21 mouse cellular contexts compared by ENCODE assay signal in genomic region chr2:118217993-118218595, GRCm38 (mm10). TPM values are rescaled to one million over a fixed set of nuclear protein-coding genes. Genes with fewer than 3 reads are reported as not detected.
DNase-seq lines count a peak whose midpoint lies in the region; ATAC-seq and TF ChIP-seq lines count a peak whose summit lies in the region.
"Had no signal": no experiment of that assay in that cellular context is flagged by ENCODE, and none has a peak within 500 bp of the region (broad histone marks: within the 10 kb centered on the region; RNA-seq: fewer than 3 reads in every experiment).

No protein-coding gene starts in this region.

- no peak overlapping the region for H3K4me2 ChIP-seq in intestine, embryonic 14.5 days (ENCODE audit: low read length)
- no peak overlapping the region for H3K4me2 ChIP-seq in intestine, embryonic 15.5 days (replicated peaks)
- H3K4me2 ChIP-seq: heart, embryonic 15.5 days; hindbrain, embryonic 15.5 days; limb, embryonic 13.5 days had no signal

- no peaks in the 10 kb centered on the region for H3K36me3 ChIP-seq in intestine, embryonic 14.5 days (ENCODE audit: control insufficient read depth, insufficient read depth, low read length)
- H3K36me3 ChIP-seq in intestine, embryonic 15.5 days: no peaks in the 10 kb centered on the region
- H3K36me3 ChIP-seq in C2C12 (ENCODE audit: control insufficient read depth, insufficient read depth): no peaks in the 10 kb centered on the region
- H3K36me3 ChIP-seq: heart, embryonic 15.5 days; hindbrain, embryonic 15.5 days; limb, embryonic 13.5 days had no signal

- ATAC-seq in intestine, embryonic 14.5 days (replicated peaks; ENCODE audit: low FRiP score, low TSS enrichment, low read depth): no peak
- no peak for ATAC-seq in intestine, embryonic 15.5 days
- ATAC-seq: CD4-positive, CD25-positive, alpha-beta regulatory T cell, adult 4 months; forebrain, postnatal 0 days had no signal

- WGBS in intestine, embryonic 14.5 days: 52% methylated on average over 4 of the region's 4 CpGs
- 42% methylated on average over 4 of the region's 4 CpGs for WGBS in intestine, embryonic 15.5 days

- intact Hi-C loops in left cerebral cortex, postnatal 4 days (cut with DNase I): no loop called here

- H3K9ac ChIP-seq in intestine, embryonic 14.5 days (ENCODE audit: low read length): no peak overlapping the region
- no peak overlapping the region for H3K9ac ChIP-seq in intestine, embryonic 15.5 days
- H3K9ac ChIP-seq: forebrain, postnatal 0 days; heart, embryonic 15.5 days; hindbrain, embryonic 15.5 days; limb, embryonic 13.5 days; liver, embryonic 14.5 days had no signal

- H3ac ChIP-seq in C2C12 (ENCODE audit: control insufficient read depth, insufficient read length, low read depth): no peak overlapping the region

- no peaks in the 10 kb centered on the region for H3K27me3 ChIP-seq in intestine, embryonic 14.5 days (replicated peaks; ENCODE audit: control insufficient read depth, insufficient read depth, low read length)
- no peaks in the 10 kb centered on the region for H3K27me3 ChIP-seq in intestine, embryonic 15.5 days (replicated peaks)
- no peaks in the 10 kb centered on the region for H3K27me3 ChIP-seq in C2C12 (ENCODE audit: control insufficient read depth, insufficient read depth, insufficient read length)
- H3K27me3 ChIP-seq: hindbrain, embryonic 15.5 days; limb, embryonic 13.5 days had no signal

- no peaks in the 10 kb centered on the region for H3K9me3 ChIP-seq in intestine, embryonic 14.5 days (ENCODE audit: control insufficient read depth, low read length)
- no peaks in the 10 kb centered on the region for H3K9me3 ChIP-seq in intestine, embryonic 15.5 days
- H3K9me3 ChIP-seq: heart, embryonic 15.5 days; hindbrain, embryonic 15.5 days; limb, embryonic 13.5 days had no signal

- H3K79me2 ChIP-seq in C2C12 (ENCODE audit: control insufficient read depth, insufficient read depth): no peaks in the 10 kb centered on the region

- no peaks in the 10 kb centered on the region for H3K4me1 ChIP-seq in intestine, embryonic 14.5 days (replicated peaks; ENCODE audit: control insufficient read depth, insufficient read depth, low read length)
- no peaks in the 10 kb centered on the region for H3K4me1 ChIP-seq in intestine, embryonic 15.5 days (replicated peaks)
- H3K4me1 ChIP-seq: heart, embryonic 15.5 days; hindbrain, embryonic 15.5 days; limb, embryonic 13.5 days had no signal

- H3K79me3 ChIP-seq in C2C12 (ENCODE audit: low read depth): no peaks in the 10 kb centered on the region

- TF ChIP-seq CTCF in C2C12 (IDR thresholded peaks at IDR 0.05; ENCODE audit: control insufficient read depth, insufficient read depth, insufficient read length): no peak

- DNase-seq in intestine, embryonic 14.5 days (ENCODE audit: low spot score): peak; percentile 16
- peak; percentile 58 for DNase-seq in NIH3T3 (ENCODE audit: low read depth)
- peak; percentile 34 for DNase-seq in embryo, embryonic 9.5 days (ENCODE audit: extremely low spot score)
- DNase-seq in left cerebral cortex, postnatal 4 days: no peak
- DNase-seq in spleen, postnatal 4 days (ENCODE audit: low spot score in 2 of 2): no peak
- DNase-seq: cerebellum, adult 9-11 months; forebrain, postnatal 0 days; gastrocnemius, postnatal 10 days; heart, adult 18-20 months; kidney, adult 8-10 months; kidney, postnatal 4 days; lung, postnatal 10 days; right cerebral cortex, postnatal 25 days; thymus, postnatal 25 days had no signal

- no peak overlapping the region for H3K4me3 ChIP-seq in intestine, embryonic 14.5 days (ENCODE audit: low read depth, low read length)
- H3K4me3 ChIP-seq in intestine, embryonic 15.5 days (replicated peaks): no peak overlapping the region
- H3K4me3 ChIP-seq in C2C12 (ENCODE audit: insufficient read depth, poor library complexity, severe bottlenecking): no peak overlapping the region
- H3K4me3 ChIP-seq: heart, embryonic 15.5 days; hindbrain, embryonic 15.5 days; limb, embryonic 13.5 days had no signal

- no peak overlapping the region for H3K27ac ChIP-seq in intestine, embryonic 14.5 days (ENCODE audit: low read depth)
- H3K27ac ChIP-seq in intestine, embryonic 15.5 days: no peak overlapping the region
- H3K27ac ChIP-seq: heart, embryonic 15.5 days; hindbrain, embryonic 15.5 days; limb, embryonic 13.5 days; liver, embryonic 14.5 days had no signal

TF ChIP-seq in C2C12, 6 proteins besides CTCF, POLR2A, EP300 and RAD21:
- TF ChIP-seq CEBPB (IDR thresholded peaks at IDR 0.05; ENCODE audit: low read depth) (peak; percentile 17), MYOD1 (IDR thresholded peaks at IDR 0.05; ENCODE audit: control insufficient read depth, insufficient read length, low read depth) (no peak), MAX (IDR thresholded peaks at IDR 0.05) (no peak)

RNA-seq across cellular contexts. Expression of gene Fsip1, which starts 38.7 kb away (rescaled TPM):
- polyA plus RNA-seq in intestine, embryonic 14.5 days (2014; fragmentation: Nextera tagmentation; extraction: Ambion mirVana): 0.36 and 0.49 TPM in 2 replicates
- 0.14 and 0.19 TPM in 2 replicates for polyA plus RNA-seq in intestine, embryonic 15.5 days (2015; fragmentation: Nextera tagmentation; extraction: Ambion mirVana)
- 0.09 TPM for polyA plus RNA-seq in C2C12 (2012; fragmentation: generic; extraction: Trizol)
- total RNA-seq in left cerebral cortex, postnatal 4 days (2021): 1 to 10 TPM; 4.2 to 5.3 TPM
- total RNA-seq: gastrocnemius, postnatal 10 days; heart, adult 18-20 months had no signal
- polyA plus RNA-seq: CD4-positive, CD25-positive, alpha-beta regulatory T cell, adult 4 months had no signal

Comparison
In these comparisons a context has a peak if more than half of its experiments do, and no peak if none do; other contexts are left out.
1. DNase-seq: peak in intestine, embryonic 14.5 days (single experiment), NIH3T3 (single experiment) and embryo, embryonic 9.5 days (single experiment); none in left cerebral cortex, postnatal 4 days (single experiment) and spleen, postnatal 4 days (0 of 2).